Comparison of ENCODE assay signal across 23 mouse cellular contexts in the genomic region with DNA sequence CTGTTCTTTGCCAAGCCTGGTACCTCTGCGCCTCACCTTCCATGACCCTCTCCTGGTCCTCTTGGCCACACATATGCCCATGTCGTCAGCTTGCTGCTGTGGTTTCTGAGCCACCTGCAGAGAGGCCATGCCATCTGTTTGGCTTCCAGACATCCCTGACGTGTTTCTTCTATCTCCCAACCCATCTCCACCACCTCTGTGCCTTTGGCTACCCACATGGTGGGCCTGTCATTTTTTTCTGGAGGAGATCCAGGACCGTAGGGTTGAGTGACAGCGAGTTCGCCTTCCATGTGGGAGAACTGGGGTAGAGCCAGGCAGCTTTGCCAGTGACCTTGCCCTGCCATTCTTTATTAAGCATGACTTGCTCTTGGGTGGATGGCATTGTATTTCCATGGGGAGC.
DNase-seq lines count a peak whose midpoint lies in the region; ATAC-seq lines count a peak whose summit lies in the region.
"Had no signal": no experiment of that assay in that cellular context is flagged by ENCODE, and none has a peak within 500 bp of the region (broad histone marks: within the 10 kb centered on the region; RNA-seq: fewer than 3 reads in every experiment).

No protein-coding gene starts in this region.

- ATAC-seq in hindbrain, embryonic 13.5 days (ENCODE audit: low FRiP score): peak; percentile 78; the same call in 1 of the 2 replicates
- no peak for ATAC-seq in hindbrain, embryonic 11.5 days (ENCODE audit: low FRiP score)
- ATAC-seq: activated CD4-positive, CD25-positive, alpha-beta regulatory T cell, adult 4 months; intestine, postnatal 0 days had no signal

- no peak overlapping the region for H3K4me2 ChIP-seq in hindbrain, embryonic 13.5 days
- no peak overlapping the region for H3K4me2 ChIP-seq in hindbrain, embryonic 11.5 days (replicated peaks; ENCODE audit: low read depth, low read length)
- H3K4me2 ChIP-seq: heart, embryonic 12.5 days; limb, embryonic 15.5 days; liver, embryonic 15.5 days; lung, embryonic 15.5 days; neural tube, embryonic 12.5 days had no signal

- WGBS in hindbrain, embryonic 13.5 days: 74% methylated on average over 6 of the region's 6 CpGs
- WGBS in hindbrain, embryonic 11.5 days: 72% methylated on average over 6 of the region's 6 CpGs

- H3K36me3 ChIP-seq in hindbrain, embryonic 13.5 days: no peaks in the 10 kb centered on the region
- no peaks in the 10 kb centered on the region for H3K36me3 ChIP-seq in hindbrain, embryonic 11.5 days (ENCODE audit: control insufficient read depth, insufficient read depth, low read length)
- H3K36me3 ChIP-seq: forebrain, embryonic 10.5 days; heart, embryonic 12.5 days; limb, embryonic 15.5 days; liver, embryonic 15.5 days; lung, embryonic 15.5 days; neural tube, embryonic 12.5 days had no signal

- peak; percentile 82 to 86 for DNase-seq in cerebellum, postnatal 14 days
- no peak for DNase-seq in cerebellum, adult 9-10 months
- no peak for DNase-seq in hindbrain, embryonic 11.5 days (ENCODE audit: low spot score)
- peak; percentile 53 for DNase-seq in Muller cell, postnatal 12 days (ENCODE audit: inconsistent ontology term)
- peak; percentile 15 to 19 for DNase-seq in cerebellum, postnatal 25 days
- no peak for DNase-seq in kidney, adult 8-10 months
- DNase-seq in adrenal gland, postnatal 36 days: no peak
- DNase-seq: adrenal gland, adult 8-10 months; gastrocnemius, postnatal 14 days; heart, adult 11 months; heart, postnatal 10 days; layer of hippocampus, adult 9-11 months; lung, postnatal 36 days had no signal

- H3K4me3 ChIP-seq in hindbrain, embryonic 13.5 days: no peak overlapping the region
- H3K4me3 ChIP-seq in hindbrain, embryonic 11.5 days (ENCODE audit: low read depth, low read length): no peak overlapping the region
- H3K4me3 ChIP-seq: forebrain, embryonic 10.5 days; heart, embryonic 12.5 days; limb, embryonic 15.5 days; liver, embryonic 15.5 days; lung, embryonic 15.5 days; neural tube, embryonic 12.5 days had no signal

- H3K4me1 ChIP-seq in hindbrain, embryonic 13.5 days (replicated peaks): no peaks in the 10 kb centered on the region
- no peaks in the 10 kb centered on the region for H3K4me1 ChIP-seq in hindbrain, embryonic 11.5 days (replicated peaks; ENCODE audit: control insufficient read depth, insufficient read depth, low read length)
- H3K4me1 ChIP-seq: forebrain, embryonic 10.5 days; heart, embryonic 12.5 days; limb, embryonic 15.5 days; liver, embryonic 15.5 days; lung, embryonic 15.5 days; neural tube, embryonic 12.5 days had no signal

- H3K9me3 ChIP-seq in hindbrain, embryonic 13.5 days: no peaks in the 10 kb centered on the region
- no peaks in the 10 kb centered on the region for H3K9me3 ChIP-seq in hindbrain, embryonic 11.5 days (ENCODE audit: control insufficient read depth, low read length)
- H3K9me3 ChIP-seq: forebrain, embryonic 10.5 days; heart, embryonic 12.5 days; limb, embryonic 15.5 days; liver, embryonic 15.5 days; lung, embryonic 15.5 days; neural tube, embryonic 12.5 days had no signal

- H3K27me3 ChIP-seq in hindbrain, embryonic 13.5 days: no peaks in the 10 kb centered on the region
- no peaks in the 10 kb centered on the region for H3K27me3 ChIP-seq in hindbrain, embryonic 11.5 days (ENCODE audit: control insufficient read depth, insufficient read depth, low read length)
- H3K27me3 ChIP-seq: heart, embryonic 12.5 days; limb, embryonic 15.5 days; liver, embryonic 15.5 days; lung, embryonic 15.5 days; neural tube, embryonic 12.5 days had no signal

- H3K9ac ChIP-seq in hindbrain, embryonic 13.5 days: no peak overlapping the region
- no peak overlapping the region for H3K9ac ChIP-seq in hindbrain, embryonic 11.5 days (ENCODE audit: low read depth, low read length)
- H3K9ac ChIP-seq: heart, embryonic 12.5 days; limb, embryonic 15.5 days; liver, embryonic 15.5 days; lung, embryonic 15.5 days; neural tube, embryonic 12.5 days had no signal

- H3K27ac ChIP-seq in hindbrain, embryonic 13.5 days: no peak overlapping the region
- no peak overlapping the region for H3K27ac ChIP-seq in hindbrain, embryonic 11.5 days (ENCODE audit: low read depth, low read length)
- H3K27ac ChIP-seq: forebrain, embryonic 10.5 days; kidney, postnatal 0 days; limb, embryonic 15.5 days; liver, embryonic 15.5 days; lung, embryonic 15.5 days; neural tube, embryonic 12.5 days had no signal

Comparison
In these comparisons a context has a peak if more than half of its experiments do, and no peak if none do; other contexts are left out.
1. DNase-seq: peak in cerebellum, postnatal 14 days (2 of 2), Muller cell, postnatal 12 days (single experiment) and cerebellum, postnatal 25 days (2 of 2); none in cerebellum, adult 9-10 months (single experiment), hindbrain, embryonic 11.5 days (single experiment), kidney, adult 8-10 months (0 of 2) and adrenal gland, postnatal 36 days (0 of 2).